Mouse (Mus musculus) spleen, embryonic (tissue): ENCODE measurements around the gene Robo1.

Experiments
- CTCF ChIA-PET: fragments of 350-600 bp; sonication (Branson Sonifier 250); formaldehyde crosslinking; loops from one replicate; lab custom pipeline; 2022; lab: Charles Lee

Robo1 gene

DNA sequence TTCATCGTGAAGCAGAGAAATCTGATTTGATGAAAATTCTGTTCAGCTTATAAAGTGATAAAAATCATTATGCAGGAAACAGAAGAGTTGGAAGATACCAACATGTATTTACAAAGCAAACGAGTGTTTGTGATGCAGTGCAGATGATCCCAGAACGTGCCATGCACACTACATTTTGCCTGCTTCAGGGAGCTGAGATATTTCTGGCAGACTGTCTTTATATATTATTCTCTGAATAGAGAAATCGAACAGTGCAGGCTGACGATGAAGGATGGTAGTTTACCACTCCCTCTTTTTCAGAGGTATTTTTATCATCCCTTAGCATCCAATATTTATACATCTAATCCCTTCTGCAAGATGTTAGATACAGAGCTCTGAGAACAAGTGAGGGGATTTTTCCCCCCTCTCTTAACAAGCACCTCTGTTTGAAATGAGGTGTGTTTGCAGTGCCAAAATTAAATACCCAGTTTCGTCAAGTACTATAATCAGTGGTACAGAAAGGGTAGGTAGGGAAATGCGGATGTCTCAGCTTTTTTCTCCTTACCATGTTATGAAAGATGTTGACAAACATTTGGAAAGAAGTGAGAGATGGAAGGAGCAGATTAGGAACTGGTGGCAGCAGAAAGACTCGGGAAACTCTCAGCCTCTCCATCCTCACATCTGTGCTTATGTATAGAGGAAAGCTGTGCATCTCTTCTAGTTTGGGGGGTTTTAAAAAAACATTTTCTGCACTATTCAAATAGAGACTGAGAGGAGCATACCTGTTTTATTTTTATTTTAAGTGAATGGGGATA is at the start of gene Robo1:
Gene Robo1 (plus strand): TSS at position 770 of the 794 bp plus-strand sequence.
- CTCF ChIA-PET, result interaction anchor here (0.6 kb wide), 1 partner anchor 101 kb away, joined by 3 read pairs; no protein-coding TSS in a partner anchor

DNA sequence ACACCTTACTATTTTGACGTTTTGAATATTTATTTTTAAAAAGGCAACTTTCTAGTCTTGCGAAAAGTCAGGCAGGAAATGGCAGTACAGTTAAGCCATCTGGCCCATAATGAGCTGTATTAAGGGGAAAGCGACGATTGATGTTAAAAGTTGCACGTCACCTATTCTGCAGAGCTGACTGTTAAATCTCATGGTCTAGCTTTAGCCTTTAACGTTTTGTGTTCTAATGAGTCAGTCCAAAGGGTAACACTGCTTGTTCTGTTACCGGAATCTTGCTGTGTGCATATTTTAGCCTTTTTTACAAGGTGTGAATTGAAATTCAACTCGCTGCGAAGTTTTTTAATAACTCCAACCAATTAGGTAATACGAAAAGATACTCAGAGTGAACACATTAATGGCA is 40.3 kb upstream of the Robo1 start:
- CTCF ChIA-PET, result no interaction called here

DNA sequence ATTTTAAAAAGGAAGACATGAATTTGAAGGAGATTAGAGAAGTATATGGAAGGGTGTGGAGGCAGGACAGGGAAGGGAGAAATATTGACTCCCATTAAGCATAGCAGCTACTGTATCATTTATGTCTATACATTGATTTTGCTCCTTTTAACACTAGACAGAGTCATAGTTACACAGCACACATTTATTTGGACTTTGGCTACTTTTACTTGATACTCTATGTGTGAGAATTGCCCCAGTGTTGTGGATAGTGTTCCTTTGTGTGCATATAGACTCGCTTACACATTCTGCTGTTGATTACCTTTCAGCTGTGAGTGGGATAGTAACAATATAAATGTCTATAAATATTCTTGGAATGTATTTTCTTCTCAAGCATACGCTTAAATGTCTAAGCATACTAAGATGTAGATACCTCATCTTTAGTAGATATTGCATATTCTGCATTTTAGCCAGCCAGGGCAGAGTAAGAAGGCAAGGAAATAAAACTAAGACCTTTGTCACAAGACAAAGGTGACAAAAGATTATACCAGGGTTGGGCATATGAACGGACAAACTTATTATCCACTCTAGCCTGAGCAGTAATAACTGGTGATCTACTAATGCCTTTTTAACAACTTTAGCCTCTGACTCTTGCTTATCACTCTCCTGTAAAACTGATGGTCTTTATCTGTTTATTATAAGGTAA is 31.6 kb upstream of the Robo1 start:
- CTCF ChIA-PET, result no interaction called here

DNA sequence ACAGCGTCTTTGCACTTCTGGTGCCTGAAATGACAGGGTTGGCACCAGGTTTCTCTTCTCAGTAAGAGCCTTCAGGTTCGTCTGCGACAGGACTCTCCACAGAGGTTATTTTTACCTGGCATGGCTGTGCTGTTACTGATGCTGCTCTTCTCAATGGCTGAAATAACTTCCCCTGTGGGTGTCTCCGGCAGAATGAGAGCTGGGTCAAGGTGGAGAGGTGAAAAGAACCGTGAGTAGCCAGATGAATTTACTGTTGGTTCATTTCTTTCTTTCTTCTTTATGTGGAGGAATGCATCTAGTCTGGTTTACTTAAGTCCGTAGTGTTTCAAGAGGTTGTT is 194 bp downstream of the Robo1 start:
- CTCF ChIA-PET, result no interaction called here

DNA sequence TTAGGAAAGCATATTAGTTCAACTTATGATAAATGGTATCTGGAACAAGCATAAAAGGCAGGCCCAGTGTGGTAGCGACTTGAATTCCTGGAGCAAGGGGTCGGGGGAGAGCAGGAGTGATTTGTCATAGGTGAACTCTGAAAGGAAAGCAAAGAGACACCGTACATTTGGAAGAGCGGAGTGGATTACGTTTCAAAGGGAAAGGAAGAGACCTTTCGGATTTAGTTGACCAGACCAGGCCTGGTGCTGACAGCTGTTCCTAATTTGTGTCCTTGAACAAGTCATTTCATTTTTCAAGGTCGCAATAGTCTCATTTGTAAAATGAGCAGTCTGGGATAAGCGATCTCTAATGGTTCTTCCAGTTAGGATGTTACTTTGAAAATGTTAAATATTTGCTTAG is 19.2 kb downstream of the Robo1 start:
- CTCF ChIA-PET, result no interaction called here

DNA sequence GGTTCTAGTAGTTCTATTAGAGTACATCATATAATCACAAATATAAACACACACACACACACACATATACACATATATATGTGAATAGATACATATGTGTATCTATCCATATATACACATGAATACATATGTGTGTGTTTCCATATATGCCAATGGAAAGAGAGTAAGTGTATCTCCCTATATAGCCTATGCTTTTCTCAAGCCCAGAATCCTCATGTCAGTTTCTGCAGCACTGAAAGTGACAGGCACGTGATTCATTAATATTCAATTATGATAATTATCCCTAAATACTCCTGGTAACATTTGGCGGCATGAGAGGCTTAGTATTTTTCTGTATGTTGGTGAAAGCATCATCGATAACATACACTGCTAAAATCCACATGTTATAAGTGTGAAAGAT is 20.5 kb downstream of the Robo1 start:
- CTCF ChIA-PET, result no interaction called here

DNA sequence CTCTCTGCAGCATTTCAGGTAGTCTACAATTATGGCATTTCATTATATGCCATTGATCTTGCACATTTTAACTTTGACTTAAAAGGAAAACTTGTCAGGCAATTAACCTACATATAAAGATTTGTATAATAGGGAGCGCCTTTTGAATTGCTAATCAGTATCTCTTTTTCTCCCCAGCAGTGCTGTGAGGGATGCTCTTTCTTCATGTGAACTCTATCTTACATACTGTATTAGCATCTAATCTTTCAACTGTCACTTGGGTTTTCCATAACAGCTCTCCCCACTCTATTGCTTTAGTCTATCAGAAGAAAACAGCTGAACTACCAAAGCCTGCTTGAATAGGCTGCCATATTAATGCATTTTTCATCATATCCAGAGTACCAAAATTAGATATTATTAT is 29.7 kb downstream of the Robo1 start:
- CTCF ChIA-PET, result no interaction called here

DNA sequence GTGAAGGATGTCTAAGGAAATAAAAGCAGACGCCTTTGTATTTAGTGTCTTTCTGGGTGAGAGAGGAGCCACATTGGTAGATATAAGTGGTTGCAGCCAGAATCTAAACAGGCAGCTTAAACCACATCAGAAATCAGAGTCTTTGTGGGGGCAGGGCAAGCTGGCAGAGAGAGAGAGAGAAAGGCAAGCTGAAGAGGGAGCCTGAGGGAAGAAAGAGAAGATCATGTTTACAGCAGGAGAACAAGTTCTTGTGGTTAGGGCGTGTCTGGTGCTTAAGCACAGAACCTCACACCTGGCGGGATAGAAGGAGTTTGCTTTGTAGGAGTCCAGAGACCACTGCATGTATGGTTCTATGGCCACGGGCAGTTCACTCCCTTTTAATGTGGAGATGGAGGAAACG is 42.3 kb downstream of the Robo1 start:
- CTCF ChIA-PET, result no interaction called here

DNA sequence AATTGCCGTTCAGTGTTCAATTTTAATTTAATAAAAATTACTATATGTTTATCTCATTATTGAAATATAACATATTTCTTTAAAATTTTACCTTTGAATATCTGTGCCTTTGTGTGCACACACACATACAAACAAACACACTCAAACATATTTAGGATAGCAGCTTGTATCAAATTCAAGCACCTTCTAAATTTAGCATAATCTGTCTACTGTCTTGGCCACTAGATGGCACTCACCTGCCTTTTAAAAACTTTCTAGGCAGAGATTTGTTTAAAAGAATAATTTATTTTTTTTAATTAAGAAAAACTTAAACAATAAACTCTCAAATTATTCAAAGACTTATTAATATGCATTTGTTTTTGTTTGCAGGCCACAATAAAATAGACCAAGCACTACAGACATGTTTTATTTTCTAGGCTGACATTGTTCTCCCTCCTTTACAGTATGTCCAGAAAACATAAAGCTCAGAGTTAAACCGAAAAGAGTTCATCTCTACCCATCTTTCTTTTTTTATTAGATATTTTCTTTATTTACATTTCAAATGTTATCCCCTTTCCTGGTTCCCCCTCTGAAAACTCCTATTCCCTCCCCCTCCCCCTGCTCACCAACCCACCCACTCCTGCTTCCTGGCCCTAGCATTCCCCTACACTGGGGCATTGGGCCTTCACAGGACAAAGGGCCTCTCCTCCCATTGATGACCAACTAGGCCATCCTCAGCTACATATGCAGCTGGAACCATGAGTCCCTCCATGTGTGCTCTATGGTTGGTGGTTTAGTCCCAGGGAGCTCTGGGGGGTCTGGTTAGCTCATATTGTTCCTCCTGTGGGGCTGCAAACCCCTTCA is 48.6 kb downstream of the Robo1 start:
- CTCF ChIA-PET, result no interaction called here

DNA sequence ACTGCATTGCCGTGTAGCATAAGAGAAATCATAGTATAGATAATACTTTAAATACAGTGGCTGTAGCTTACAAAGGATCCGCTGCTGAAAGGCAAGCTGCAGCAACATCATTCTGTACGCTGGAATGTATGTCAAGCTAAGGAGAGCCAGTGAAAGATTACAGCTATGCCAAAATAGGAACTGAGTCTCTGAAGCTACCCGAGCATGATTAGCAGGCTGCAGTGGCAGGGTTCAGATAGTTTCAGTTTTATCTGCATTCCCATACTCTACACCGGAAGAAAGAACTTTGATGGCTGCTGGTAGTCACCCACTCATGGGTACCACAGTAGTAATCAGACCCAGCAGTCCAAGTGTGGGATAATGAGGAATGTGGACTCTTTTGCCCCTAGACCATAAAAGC is 68.8 kb downstream of the Robo1 start:
- CTCF ChIA-PET, result no interaction called here

DNA sequence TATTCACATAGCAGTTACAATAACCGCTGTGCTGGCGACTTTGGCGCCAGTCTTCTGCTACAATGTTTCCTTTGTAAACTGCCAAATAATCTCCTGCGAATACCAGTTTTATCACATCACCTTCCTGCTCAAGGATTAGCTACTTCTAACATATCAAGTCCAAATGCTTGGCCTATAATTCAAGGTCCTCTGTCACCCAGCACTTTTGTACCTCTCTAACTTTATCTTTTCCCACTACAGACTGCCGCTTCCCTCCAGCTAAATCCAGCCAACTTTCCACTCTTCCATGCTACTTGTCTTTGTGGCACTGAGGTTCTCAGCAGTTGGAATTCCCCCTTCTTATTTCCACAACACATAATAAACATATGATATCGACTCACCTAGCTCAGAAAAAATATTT is 73.7 kb downstream of the Robo1 start:
- CTCF ChIA-PET, result no interaction called here

DNA sequence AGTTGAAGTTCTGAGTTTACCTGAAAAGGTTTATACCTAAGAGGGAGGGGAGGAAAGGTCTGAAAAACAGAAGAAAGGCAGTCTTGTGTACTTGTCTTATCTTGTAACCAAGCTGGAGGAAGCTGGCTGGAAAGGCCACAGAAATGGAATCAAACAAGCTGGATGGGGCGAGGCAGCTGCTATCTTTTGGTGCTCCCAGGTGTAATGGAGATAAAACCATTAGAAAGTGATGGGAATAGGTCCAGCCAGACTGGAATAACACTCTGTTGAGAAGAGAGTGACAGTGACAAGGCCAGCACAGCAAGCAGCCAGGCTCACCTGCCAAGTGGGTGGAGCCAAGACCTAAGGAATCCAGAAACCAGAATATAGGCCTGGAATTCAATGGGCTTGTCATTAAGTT is 75.5 kb downstream of the Robo1 start:
- CTCF ChIA-PET, result no interaction called here

DNA sequence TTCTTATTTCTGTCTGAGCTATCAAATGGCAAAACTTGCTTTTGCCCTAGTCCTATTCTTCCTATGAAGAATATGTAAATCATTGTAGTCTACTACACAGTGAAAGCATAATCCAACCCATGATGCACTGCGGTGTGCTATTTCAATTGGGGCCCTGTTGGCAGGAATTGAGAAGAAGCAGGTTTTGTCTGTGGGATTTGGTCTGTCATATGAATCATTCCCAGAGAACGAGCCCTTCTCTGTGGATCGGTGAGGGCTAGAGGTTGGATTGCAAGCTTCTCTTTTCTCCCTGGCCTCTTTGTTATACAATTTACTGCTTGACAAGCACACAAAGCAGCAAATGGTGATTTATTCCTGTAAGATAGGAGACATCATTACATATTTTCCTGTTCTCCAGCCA is 85.4 kb downstream of the Robo1 start:
- CTCF ChIA-PET, result no interaction called here

DNA sequence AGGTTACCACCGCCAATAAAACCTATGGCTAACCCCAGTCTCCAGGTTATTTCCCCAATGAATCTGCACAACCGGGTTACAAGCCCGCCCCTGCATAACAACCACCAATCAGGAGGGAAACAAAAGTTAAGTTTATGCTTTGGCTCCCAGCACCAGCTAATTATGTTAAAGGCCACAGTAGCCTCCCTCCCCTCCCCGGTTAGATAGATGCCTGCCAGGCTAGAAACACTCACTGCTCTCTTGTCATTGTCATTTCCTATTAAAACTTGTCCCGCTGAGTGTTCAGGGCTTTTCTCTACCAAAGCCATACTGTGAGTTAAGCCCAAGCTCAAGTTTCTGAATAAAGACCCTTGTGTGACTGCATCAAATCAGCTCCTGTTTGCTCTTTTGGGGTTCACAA is 90.7 kb downstream of the Robo1 start:
- CTCF ChIA-PET, result no interaction called here

DNA sequence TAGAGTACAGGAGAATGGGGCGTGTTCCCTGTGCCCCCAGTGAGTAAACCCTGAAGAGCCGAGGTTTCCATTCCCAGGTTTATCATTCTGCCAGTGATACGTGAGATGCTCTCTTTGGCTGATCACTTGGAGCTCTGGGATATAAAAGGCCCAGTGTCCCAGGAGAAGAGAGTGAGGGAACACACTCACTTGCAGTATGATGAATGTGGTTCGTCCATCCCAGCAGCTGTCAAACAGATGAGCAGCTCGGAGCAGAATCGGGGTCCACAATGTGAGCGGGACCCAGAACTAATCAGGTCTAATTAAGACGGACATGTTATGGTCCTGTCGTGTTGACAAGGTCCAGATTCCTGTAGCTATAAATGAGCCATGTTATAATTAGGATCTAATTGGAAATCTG is 94.3 kb downstream of the Robo1 start:
- CTCF ChIA-PET, result interaction anchor here (0.6 kb wide), 1 partner anchor 467 kb away, joined by 3 read pairs; no protein-coding TSS in a partner anchor

DNA sequence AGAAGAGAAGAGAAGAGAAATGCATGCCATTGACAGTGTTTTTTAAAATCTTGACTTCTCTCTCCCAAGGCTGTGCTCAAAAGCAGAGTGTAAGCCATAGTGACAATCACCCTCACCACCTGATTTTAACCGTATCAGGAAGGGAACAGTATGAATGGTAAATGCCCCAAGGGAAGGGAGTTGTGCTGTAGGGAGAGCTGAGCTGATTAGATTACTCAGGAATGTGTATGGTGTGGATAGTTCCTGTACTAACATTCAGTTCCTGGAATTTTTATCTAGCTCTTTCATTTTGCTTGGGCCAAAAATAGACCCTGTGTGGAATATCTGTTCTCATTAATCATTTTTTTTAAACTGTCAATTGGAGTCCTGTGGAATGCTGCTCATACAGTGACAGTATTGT is 101.7 kb downstream of the Robo1 start:
- CTCF ChIA-PET, result no interaction called here

DNA sequence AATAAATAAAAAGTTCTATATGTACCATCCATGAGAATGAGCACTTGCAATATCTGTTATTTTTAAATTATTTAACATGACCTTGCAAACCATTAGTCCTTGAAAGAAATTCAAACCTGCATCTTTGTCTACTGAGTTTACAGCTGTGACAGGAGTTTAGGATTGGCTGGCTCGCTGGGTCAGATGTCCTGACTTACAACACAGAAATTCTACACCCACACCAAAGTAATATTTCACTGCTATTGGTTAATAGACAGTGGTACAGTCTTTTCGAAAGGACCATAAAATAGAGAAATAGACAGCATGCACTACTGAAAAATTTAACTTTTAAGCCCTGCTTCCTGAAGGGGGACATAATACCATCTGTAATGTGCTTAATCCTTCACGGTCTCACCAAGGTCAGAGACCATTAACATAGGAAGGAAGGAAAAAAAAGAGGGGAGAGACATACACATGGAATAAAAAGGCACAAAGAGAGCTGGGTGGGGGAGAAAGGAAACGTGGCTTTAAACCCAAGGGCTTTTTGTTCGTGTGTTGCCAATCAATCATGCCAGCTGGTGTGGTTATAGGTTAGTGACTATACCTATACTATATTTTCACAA is 103.7 kb downstream of the Robo1 start:
- CTCF ChIA-PET, result no interaction called here

DNA sequence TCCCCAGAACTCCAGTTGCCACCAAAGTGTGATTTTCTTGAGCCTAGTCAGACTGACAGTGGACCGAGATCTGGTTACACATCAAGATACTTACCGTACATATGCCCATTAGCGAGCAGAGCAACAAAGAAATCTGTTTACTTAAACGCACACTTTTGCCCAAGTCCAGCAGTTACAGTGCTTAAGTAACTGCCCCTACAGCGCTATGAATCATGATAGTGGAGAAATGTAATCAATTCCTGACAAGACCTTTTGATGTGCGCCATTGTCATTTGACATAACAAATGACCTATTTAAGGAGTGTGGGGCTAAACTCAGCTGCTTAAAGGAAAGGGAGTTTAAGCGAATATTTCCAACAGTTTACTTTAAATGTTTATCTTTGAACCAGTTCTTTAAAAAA is 104.8 kb downstream of the Robo1 start:
- CTCF ChIA-PET, result interaction anchor here (0.7 kb wide), 1 partner anchor 21 kb away, joined by 4 read pairs; no protein-coding TSS in a partner anchor

DNA sequence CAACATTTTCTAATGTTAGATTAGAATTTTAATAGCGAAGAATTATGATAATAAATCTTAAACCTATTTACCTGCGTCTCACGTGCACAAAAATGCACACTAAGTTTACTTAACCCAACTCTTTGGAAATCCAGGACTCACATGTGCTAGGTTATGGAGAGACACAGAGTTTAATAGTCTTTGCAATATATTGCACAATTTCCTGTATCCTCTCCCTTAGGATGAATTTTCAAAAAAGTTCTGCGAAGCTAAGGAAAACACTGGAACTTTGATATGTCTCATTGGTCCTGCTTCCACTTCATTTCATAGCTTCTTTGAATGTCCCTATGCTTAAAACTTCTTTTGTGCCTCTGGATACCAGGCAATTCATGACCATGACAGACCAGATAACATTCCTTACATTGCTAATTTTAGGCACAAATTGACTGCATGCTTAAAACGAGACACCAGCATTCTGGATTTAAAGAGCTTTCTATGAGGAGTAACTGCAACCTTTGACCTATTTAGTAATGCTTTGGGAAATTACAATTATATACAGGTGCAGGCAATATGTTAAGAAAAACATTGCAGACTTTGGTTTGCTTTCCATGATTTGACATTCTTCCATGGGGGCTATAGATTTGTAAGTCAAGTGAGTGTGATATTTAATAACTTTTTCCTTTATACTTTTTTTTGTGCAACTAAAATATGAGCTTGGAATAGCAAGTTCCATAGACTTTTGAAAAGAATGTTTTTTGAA is 111.4 kb downstream of the Robo1 start:
- CTCF ChIA-PET, result no interaction called here

DNA sequence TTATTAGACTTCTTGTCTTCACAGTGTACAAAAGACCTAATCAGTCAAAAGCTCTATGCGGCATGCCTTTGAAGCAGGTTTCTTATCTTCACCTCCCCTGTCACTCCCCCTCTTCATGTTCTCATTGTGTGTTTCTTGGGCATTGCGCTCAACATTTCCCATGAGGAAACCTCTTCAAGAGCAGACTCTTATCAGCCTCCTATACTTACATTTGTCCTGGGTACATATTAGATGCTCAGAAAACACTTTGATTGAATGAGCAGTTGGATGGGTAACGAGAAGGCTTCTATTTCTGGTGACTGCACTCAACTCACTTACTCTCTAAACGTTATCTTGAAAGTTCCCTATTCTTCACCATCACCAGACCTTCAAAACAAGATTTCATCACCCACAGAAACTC is 114.3 kb downstream of the Robo1 start:
- CTCF ChIA-PET, result no interaction called here

DNA sequence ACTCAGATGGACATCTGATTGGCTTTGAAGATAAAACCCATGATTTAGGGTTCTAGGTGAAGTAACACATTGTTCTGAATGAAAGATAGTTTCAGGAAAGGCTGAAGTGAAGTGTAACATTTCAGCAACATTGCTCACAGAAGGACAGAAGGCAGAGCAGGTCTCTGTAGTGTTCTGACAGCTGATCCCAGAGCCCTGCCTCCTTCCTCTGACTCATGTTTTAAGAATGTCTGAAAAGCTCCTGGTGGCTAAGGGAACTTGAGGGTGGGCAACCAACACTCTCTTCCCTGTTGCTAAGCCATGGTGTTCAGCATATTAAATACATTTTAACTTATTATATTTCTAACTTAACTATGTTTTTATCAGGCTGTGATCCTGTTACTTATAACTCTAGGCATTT is 126.3 kb downstream of the Robo1 start:
- CTCF ChIA-PET, result no interaction called here
